ENCODE assay signal across 17 mouse cellular contexts in genomic region chr17:56331256-56331655, GRCm38 (mm10). TPM values are rescaled to one million over a fixed set of nuclear protein-coding genes. Genes with fewer than 3 reads are reported as not detected.
DNase-seq lines count a peak whose midpoint lies in the region; ATAC-seq lines count a peak whose summit lies in the region.
"Had no signal": no experiment of that assay in that cellular context is flagged by ENCODE, and none has a peak within 500 bp of the region (broad histone marks: within the 10 kb centered on the region; RNA-seq: fewer than 3 reads in every experiment).

No protein-coding gene starts in this region.

- no peaks in the 10 kb centered on the region for H3K9me3 ChIP-seq in neural tube, embryonic 15.5 days (replicated peaks)
- H3K9me3 ChIP-seq: embryonic facial prominence, embryonic 12.5 days; G1E; limb, embryonic 15.5 days had no signal

- H3K27me3 ChIP-seq in neural tube, embryonic 15.5 days (replicated peaks), result no peaks in the 10 kb centered on the region
- H3K27me3 ChIP-seq: embryonic facial prominence, embryonic 12.5 days; limb, embryonic 15.5 days had no signal

- H3K4me2 ChIP-seq in neural tube, embryonic 15.5 days, result no peak overlapping the region
- H3K4me2 ChIP-seq: embryonic facial prominence, embryonic 12.5 days; limb, embryonic 15.5 days had no signal

- no peaks in the 10 kb centered on the region for H3K36me3 ChIP-seq in neural tube, embryonic 15.5 days
- H3K36me3 ChIP-seq: embryonic facial prominence, embryonic 12.5 days had no signal

- no peak for ATAC-seq in neural tube, embryonic 15.5 days (ENCODE audit: low FRiP score)
- ATAC-seq: forebrain, postnatal 0 days had no signal

- 0 out of 2 replicates have a peak overlapping the region, but pooled peaks have one; percentile 3 for H3K27ac ChIP-seq in neural tube, embryonic 15.5 days (replicated peaks)
- H3K27ac ChIP-seq: embryonic facial prominence, embryonic 12.5 days; limb, embryonic 15.5 days had no signal

- H3K9ac ChIP-seq in neural tube, embryonic 15.5 days (replicated peaks), result no peak overlapping the region
- H3K9ac ChIP-seq: embryonic facial prominence, embryonic 12.5 days; forebrain, postnatal 0 days; limb, embryonic 15.5 days had no signal

- intact Hi-C loops in left cerebral cortex, postnatal 4 days (cut with DNase I), result no loop called here

- peak; percentile 68 for DNase-seq in adrenal gland, postnatal 10 days
- DNase-seq in adrenal gland, postnatal 4 days (ENCODE audit: low spot score in 2 of 2), result no peak
- DNase-seq in left cerebral cortex, postnatal 4 days, result peak; percentile 32
- no peak for DNase-seq in left cerebral cortex, adult 11 months (ENCODE audit: low spot score)
- peak; percentile 42 for DNase-seq in fat pad, adult 2 months (ENCODE audit: extremely low read depth, low read depth, low spot score)
- DNase-seq in thymus, postnatal 0 days (ENCODE audit: low spot score), result no peak
- no peak for DNase-seq in c-Kit-positive CD71-positive TER-119-positive erythroid progenitor cells, embryonic 14.5 days (ENCODE audit: low spot score)
- DNase-seq: cerebellum, adult 9-10 months; forebrain, postnatal 0 days; kidney, adult 8-10 months; lung, postnatal 14 days had no signal

- H3K4me1 ChIP-seq in neural tube, embryonic 15.5 days, result peaks cover 82% of the 10 kb centered on the region

- no peak overlapping the region for H3K4me3 ChIP-seq in neural tube, embryonic 15.5 days (replicated peaks)
- H3K4me3 ChIP-seq: embryonic facial prominence, embryonic 12.5 days; limb, embryonic 15.5 days had no signal

RNA-seq across cellular contexts. Expression of gene Kdm4b, which starts 5.4 kb away (rescaled TPM):
- 10 to 100 TPM; 35.0 to 41.8 TPM for total RNA-seq in adrenal gland, postnatal 10 days (2021)
- 10 to 100 TPM; 50.1 to 54.1 TPM for total RNA-seq in adrenal gland, postnatal 4 days (2021)
- total RNA-seq in left cerebral cortex, postnatal 4 days (2021), result 100 to 1,000 TPM; 111 to 112 TPM
- polyA plus RNA-seq in neural tube, embryonic 15.5 days (2015; fragmentation: Nextera tagmentation; extraction: Ambion mirVana), result 59.1 and 65.2 TPM in 2 replicates
- 25.9 and 28.0 TPM in 2 replicates for polyA plus RNA-seq in thymus, postnatal 0 days (2015; fragmentation: Nextera tagmentation; extraction: Ambion mirVana)

RNA-seq across cellular contexts. Expression of gene Uhrf1, which starts 28.1 kb away (rescaled TPM):
- total RNA-seq in adrenal gland, postnatal 10 days (2021), result 10 to 100 TPM; 28.5 to 34.8 TPM
- total RNA-seq in adrenal gland, postnatal 4 days (2021), result 10 to 100 TPM; 49.3 to 61.2 TPM
- 10 to 100 TPM; 12.3 to 16.2 TPM for total RNA-seq in left cerebral cortex, postnatal 4 days (2021)
- 13.8 and 59.4 TPM in 2 replicates for polyA plus RNA-seq in neural tube, embryonic 15.5 days (2015; fragmentation: Nextera tagmentation; extraction: Ambion mirVana)
- 234 and 264 TPM in 2 replicates for polyA plus RNA-seq in thymus, postnatal 0 days (2015; fragmentation: Nextera tagmentation; extraction: Ambion mirVana)

RNA-seq across cellular contexts. Expression of gene Arrdc5, which starts 31.2 kb away (rescaled TPM):
- not detected for total RNA-seq in adrenal gland, postnatal 10 days (2021)
- not detected for total RNA-seq in adrenal gland, postnatal 4 days (2021)
- not detected for total RNA-seq in left cerebral cortex, postnatal 4 days (2021)
- polyA plus RNA-seq in neural tube, embryonic 15.5 days (2015; fragmentation: Nextera tagmentation; extraction: Ambion mirVana), result 0.34 TPM in 1 of 2 replicates, not detected in the other
- polyA plus RNA-seq in thymus, postnatal 0 days (2015; fragmentation: Nextera tagmentation; extraction: Ambion mirVana), result 0.84 and 1.8 TPM in 2 replicates
- total RNA-seq: forebrain, postnatal 0 days; G1E; layer of hippocampus, postnatal 10 days had no signal
- polyA plus RNA-seq: embryonic facial prominence, embryonic 12.5 days; forebrain, postnatal 0 days; G1E; heart, postnatal 0 days; limb, embryonic 15.5 days had no signal

RNA-seq across cellular contexts. Expression of gene Plin3, which starts 38.6 kb away (rescaled TPM):
- 10 to 100 TPM; 96.0 to 97.9 TPM for total RNA-seq in adrenal gland, postnatal 10 days (2021)
- total RNA-seq in adrenal gland, postnatal 4 days (2021), result 10 to 100 TPM; 83.2 to 87.5 TPM
- total RNA-seq in left cerebral cortex, postnatal 4 days (2021), result 1 to 10 TPM; 4.5 to 6.1 TPM
- polyA plus RNA-seq in neural tube, embryonic 15.5 days (2015; fragmentation: Nextera tagmentation; extraction: Ambion mirVana), result 13.2 and 28.7 TPM in 2 replicates
- polyA plus RNA-seq in thymus, postnatal 0 days (2015; fragmentation: Nextera tagmentation; extraction: Ambion mirVana), result 59.5 TPM in 2 replicates

RNA-seq across cellular contexts. Expression of gene Ticam1, which starts 54.7 kb away (rescaled TPM):
- 10 to 100 TPM; 16.6 to 18.1 TPM for total RNA-seq in adrenal gland, postnatal 10 days (2021)
- total RNA-seq in adrenal gland, postnatal 4 days (2021), result 10 to 100 TPM; 21.0 to 22.2 TPM
- 1 to 10 TPM; 3.4 to 3.7 TPM for total RNA-seq in left cerebral cortex, postnatal 4 days (2021)
- polyA plus RNA-seq in neural tube, embryonic 15.5 days (2015; fragmentation: Nextera tagmentation; extraction: Ambion mirVana), result 1.2 and 2.9 TPM in 2 replicates
- polyA plus RNA-seq in thymus, postnatal 0 days (2015; fragmentation: Nextera tagmentation; extraction: Ambion mirVana), result 2.5 and 3.0 TPM in 2 replicates

Comparison
In these comparisons a context has a peak if more than half of its experiments do, and no peak if none do; other contexts are left out.
1. DNase-seq: peak in adrenal gland, postnatal 10 days (single experiment), left cerebral cortex, postnatal 4 days (single experiment) and fat pad, adult 2 months (single experiment); none in adrenal gland, postnatal 4 days (0 of 2), left cerebral cortex, adult 11 months (single experiment), thymus, postnatal 0 days (single experiment) and c-Kit-positive CD71-positive TER-119-positive erythroid progenitor cells, embryonic 14.5 days (single experiment).